Mouse (Mus musculus) lung, postnatal 0 days (tissue): ENCODE data around the gene Ccdc62. TPM values are rescaled to one million over a fixed set of nuclear protein-coding genes. Genes with fewer than 3 reads are reported as not detected.

Experiments used
- ATAC-seq: fragments of 200-750 bp; cut with Nextera tagmentation; 2 replicates; pipeline ENCODE4 v1.8.0; 2017; ENCODE audit warnings: moderate library complexity
- DNase-seq: peaks from one replicate; pipeline ENCODE4 v3.0.0-alpha.2; 2016; ENCODE audit warnings: low spot score
- H3K27ac ChIP-seq: fragments of 300-500 bp; sonication (generic); 2 replicates; pipeline ENCODE4 v1.5.1; 2014; ENCODE audit warnings: antibody characterized with exemption, mild to moderate bottlenecking, low read length, mixed read lengths
- H3K27me3 ChIP-seq: fragments of 300-500 bp; sonication (generic); replicated peaks from 2 replicates; pipeline ENCODE4 v1.6.1; 2014; ENCODE audit warnings: low read length, mixed read lengths; ENCODE audit not compliant: insufficient read depth
- H3K36me3 ChIP-seq: fragments of 300-500 bp; sonication (generic); 2 replicates; pipeline ENCODE4 v1.6.1; 2014; ENCODE audit warnings: low read length, mixed read lengths; ENCODE audit not compliant: insufficient read depth
- H3K4me1 ChIP-seq: fragments of 300-500 bp; sonication (generic); 2 replicates; pipeline ENCODE4 v1.6.1; 2014; ENCODE audit warnings: antibody characterized with exemption, low read depth, low read length, mixed read lengths; ENCODE audit not compliant: insufficient read depth
- H3K4me2 ChIP-seq: fragments of 300-500 bp; sonication (generic); replicated peaks from 2 replicates; pipeline ENCODE4 v1.6.1; 2014; ENCODE audit warnings: low read depth, mild to moderate bottlenecking, low read length, moderate library complexity, mixed read lengths
- H3K4me3 ChIP-seq: fragments of 300-500 bp; sonication (generic); 2 replicates; pipeline ENCODE4 v1.5.1; 2014; ENCODE audit warnings: low read depth, low read length
- H3K9ac ChIP-seq: fragments of 300-500 bp; sonication (generic); replicated peaks from 2 replicates; pipeline ENCODE4 v1.6.1; 2014; ENCODE audit warnings: low read depth, mild to moderate bottlenecking
- H3K9me3 ChIP-seq: fragments of 300-500 bp; sonication (generic); 2 replicates; pipeline ENCODE4 v1.6.1; 2016; ENCODE audit warnings: low read length, mixed read lengths
- CTCF ChIP-seq: IDR thresholded peaks from 2 replicates; pipeline ENCODE4 v1.5.1; 2016; ENCODE audit warnings: antibody characterized with exemption, mild to moderate bottlenecking
- EP300 ChIP-seq: IDR thresholded peaks from 2 replicates; pipeline ENCODE4 v1.6.1; 2016; ENCODE audit warnings: antibody characterized with exemption, mild to moderate bottlenecking, control low read depth
- WGBS: fragments of 180-500 bp; shearing (Covaris S2); extraction: QIAGEN DNeasy Blood & Tissue Kit; methylation state at CpG from one replicate; pipeline ENCODE4 v1.1.7; 2014; 5-methylcytosine and 5-hydroxymethylcytosine counted together
- polyA plus RNA-seq: library from polyadenylated mRNA; unstranded; fragments of >200 nt; fragmentation: Nextera tagmentation; extraction: Ambion mirVana; gene quantifications from 2 replicates; pipeline ENCODE4 v1.2.1, GENCODE M21; 2015

Gene Ccdc62
- polyA plus RNA-seq, 1 experiment from 2014 or later, result 6.3 TPM

- TF ChIP-seq EP300, result no peak
- TF ChIP-seq CTCF, result peak; percentile 40
- no peaks in the 10 kb centered on the region for H3K36me3 ChIP-seq
- no peak overlapping the region for H3K9ac ChIP-seq
- no peaks in the 10 kb centered on the region for H3K4me1 ChIP-seq
- no peaks in the 10 kb centered on the region for H3K9me3 ChIP-seq
- no peak overlapping the region for H3K4me3 ChIP-seq
- H3K27ac ChIP-seq, result no peak overlapping the region
- H3K27me3 ChIP-seq, result no peaks in the 10 kb centered on the region
- ATAC-seq (no peak), DNase-seq (no peak)
- H3K4me2 ChIP-seq, result no peak overlapping the region
These were observed 2.4 kb downstream of the Ccdc62 start for GRCm38 (mm10) chr5:123932927-123933326.

- WGBS, result 92% methylated on average over 12 of the region's 12 CpGs
- DNase-seq, result no peak
- no peak overlapping the region for H3K4me2 ChIP-seq
These were observed 3.1 kb downstream of the Ccdc62 start for GRCm38 (mm10) chr5:123933556-123933955.

GRCm38 (mm10) chr5:123933957-123934591 is 3.6 kb downstream of the Ccdc62 start:
- no peak for ATAC-seq
- Histone ChIP-seq H3K4me2 (no peak overlapping the region), H3K27ac (no peak overlapping the region), H3K9ac (no peak overlapping the region), H3K36me3 (no peaks in the 10 kb centered on the region), H3K4me3 (no peak overlapping the region), H3K9me3 (no peaks in the 10 kb centered on the region), H3K27me3 (no peaks in the 10 kb centered on the region), H3K4me1 (no peaks in the 10 kb centered on the region)
- no peak for DNase-seq
- TF ChIP-seq EP300, result no peak
- TF ChIP-seq CTCF, result peak; percentile 63
- WGBS, result 33% methylated on average over 18 of the region's 18 CpGs

More at GRCm38 (mm10) chr5:123933556-123933955, 3.1 kb downstream of the Ccdc62 start:
- H3K4me3 ChIP-seq, result no peak overlapping the region
- no peaks in the 10 kb centered on the region for H3K4me1 ChIP-seq
- no peak overlapping the region for H3K9ac ChIP-seq
- no peak for TF ChIP-seq EP300
- no peak for TF ChIP-seq CTCF
- H3K9me3 ChIP-seq, result no peaks in the 10 kb centered on the region
- no peaks in the 10 kb centered on the region for H3K36me3 ChIP-seq
- H3K27ac ChIP-seq, result no peak overlapping the region
- no peaks in the 10 kb centered on the region for H3K27me3 ChIP-seq
- ATAC-seq, result no peak

GRCm38 (mm10) chr5:123935931-123936330 is 5.5 kb downstream of the Ccdc62 start:
- WGBS, result 87% methylated on average over 5 of the region's 5 CpGs
- TF ChIP-seq CTCF (no peak), EP300 (no peak)
- Histone ChIP-seq H3K9me3 (no peaks in the 10 kb centered on the region), H3K9ac (no peak overlapping the region), H3K27ac (no peak overlapping the region), H3K4me3 (no peak overlapping the region), H3K4me2 (no peak overlapping the region), H3K4me1 (no peaks in the 10 kb centered on the region), H3K36me3 (no peaks in the 10 kb centered on the region), H3K27me3 (no peaks in the 10 kb centered on the region)
- ATAC-seq (no peak), DNase-seq (peak; percentile 3)

GRCm38 (mm10) chr5:123938479-123938878 is 8.0 kb downstream of the Ccdc62 start:
- DNase-seq (no peak), ATAC-seq (no peak)
- TF ChIP-seq CTCF (no peak), EP300 (no peak)
- no peak overlapping the region for H3K4me3 ChIP-seq
- H3K9me3 ChIP-seq, result no peaks in the 10 kb centered on the region
- H3K27ac ChIP-seq, result no peak overlapping the region
- no peaks in the 10 kb centered on the region for H3K36me3 ChIP-seq
- no peak overlapping the region for H3K9ac ChIP-seq
- 77% methylated on average over 5 of the region's 5 CpGs for WGBS
- H3K27me3 ChIP-seq, result no peaks in the 10 kb centered on the region
- no peak overlapping the region for H3K4me2 ChIP-seq
- H3K4me1 ChIP-seq, result no peaks in the 10 kb centered on the region

- Histone ChIP-seq H3K4me3 (no peak overlapping the region), H3K27ac (no peak overlapping the region), H3K4me2 (no peak overlapping the region), H3K9ac (no peak overlapping the region), H3K27me3 (no peaks in the 10 kb centered on the region), H3K9me3 (no peaks in the 10 kb centered on the region), H3K36me3 (no peaks in the 10 kb centered on the region), H3K4me1 (no peaks in the 10 kb centered on the region)
- no peak for TF ChIP-seq EP300
- TF ChIP-seq CTCF, result no peak
- WGBS, result 58% methylated on average over 4 of the region's 4 CpGs
- DNase-seq (no peak), ATAC-seq (no peak)
These were observed 16.1 kb downstream of the Ccdc62 start for GRCm38 (mm10) chr5:123946546-123946945.
